Mouse (Mus musculus) spleen, adult 2 months (tissue): Measurements from ENCODE around the gene Tnni2. TPM values are rescaled to one million over a fixed set of nuclear protein-coding genes. Genes with fewer than 3 reads are reported as not detected.

Source experiments
- DNase-seq, 2 experiments: peaks; one replicate each; pipeline versions ENCODE4 v3.0.0 to v3.0.0-alpha.2; 2012 to 2021; ENCODE audit warnings: low spot score in 2 of 2, low read depth in 1 of 2
- H3K27ac ChIP-seq: fragments of 200-500 bp; 2 replicates; pipeline ENCODE4 v1.5.1; 2012; ENCODE audit warnings: low read length, inconsistent platforms; ENCODE audit not compliant: insufficient read depth
- H3K27me3 ChIP-seq: fragments of 200-500 bp; 2 replicates; pipeline ENCODE4 v1.6.1; 2012; ENCODE audit warnings: mild to moderate bottlenecking, moderate library complexity, low read length, inconsistent platforms; ENCODE audit not compliant: control insufficient read depth, insufficient read depth
- H3K36me3 ChIP-seq: fragments of 200-500 bp; 2 replicates; pipeline ENCODE4 v1.6.1; 2012; ENCODE audit warnings: mild to moderate bottlenecking, low read length, inconsistent platforms; ENCODE audit not compliant: control insufficient read depth, insufficient read depth
- H3K4me1 ChIP-seq: fragments of 200-500 bp; 2 replicates; pipeline ENCODE4 v1.6.1; 2011; ENCODE audit warnings: inconsistent platforms; ENCODE audit not compliant: control insufficient read depth, insufficient read depth, insufficient read length
- H3K4me3 ChIP-seq: fragments of 200-500 bp; 2 replicates; pipeline ENCODE4 v1.5.1; 2011; ENCODE audit warnings: mild to moderate bottlenecking, inconsistent platforms; ENCODE audit not compliant: insufficient read depth, insufficient read length; ENCODE audit errors: extremely low read depth
- CTCF ChIP-seq: fragments of 200-500 bp; IDR thresholded peaks from 2 replicates; pipeline ENCODE4 v1.5.1; 2011; ENCODE audit warnings: mild to moderate bottlenecking, inconsistent platforms; ENCODE audit not compliant: insufficient read depth, insufficient read length, insufficient replicate concordance; ENCODE audit errors: extremely low read depth
- POLR2A ChIP-seq: fragments of 200-500 bp; IDR thresholded peaks from 2 replicates; pipeline ENCODE4 v1.6.1; 2011; ENCODE audit warnings: low read depth, low read length, inconsistent platforms
- WGBS: fragments of 180-500 bp; shearing (Covaris S2); methylation state at CpG from one replicate; pipeline ENCODE4 v1.1.7; 2018; 5-methylcytosine and 5-hydroxymethylcytosine counted together
- polyA plus RNA-seq: library from polyadenylated mRNA; depleted of rRNA; stranded (reverse); fragments of >200 nt; gene quantifications from 2 replicates; pipeline ENCODE4 v1.2.3, GENCODE M21; 2012

The Tnni2 gene
- polyA plus RNA-seq, 1 experiment, result 3.9 TPM

GRCm38 (mm10) chr7:142458026-142458425 is 16.4 kb downstream of the Tnni2 start:
- Histone ChIP-seq H3K27me3 (no peaks in the 10 kb centered on the region), H3K4me1 (peaks cover 24% of the 10 kb centered on the region), H3K36me3 (no peaks in the 10 kb centered on the region), H3K27ac (peak overlapping the region; percentile 35), H3K4me3 (no peak overlapping the region)
- WGBS, result 29% methylated on average over 2 of the region's 2 CpGs
- no peak for DNase-seq
- TF ChIP-seq POLR2A (no peak), CTCF (no peak)

- TF ChIP-seq POLR2A (no peak), CTCF (no peak)
- WGBS, result 73% methylated on average over 5 of the region's 5 CpGs
- no peak overlapping the region for H3K4me3 ChIP-seq
- H3K4me1 ChIP-seq, result peaks cover 30% of the 10 kb centered on the region
- H3K27me3 ChIP-seq, result no peaks in the 10 kb centered on the region
- 0 out of 2 replicates have a peak, but pooled peaks cover 1% of the 10 kb centered on the region for H3K36me3 ChIP-seq
- DNase-seq, result no peak
- peak overlapping the region; percentile 56; the same call in 1 of the 2 replicates for H3K27ac ChIP-seq
Observed at GRCm38 (mm10) chr7:142458676-142459298, 17.2 kb downstream of the Tnni2 start.

DNA sequence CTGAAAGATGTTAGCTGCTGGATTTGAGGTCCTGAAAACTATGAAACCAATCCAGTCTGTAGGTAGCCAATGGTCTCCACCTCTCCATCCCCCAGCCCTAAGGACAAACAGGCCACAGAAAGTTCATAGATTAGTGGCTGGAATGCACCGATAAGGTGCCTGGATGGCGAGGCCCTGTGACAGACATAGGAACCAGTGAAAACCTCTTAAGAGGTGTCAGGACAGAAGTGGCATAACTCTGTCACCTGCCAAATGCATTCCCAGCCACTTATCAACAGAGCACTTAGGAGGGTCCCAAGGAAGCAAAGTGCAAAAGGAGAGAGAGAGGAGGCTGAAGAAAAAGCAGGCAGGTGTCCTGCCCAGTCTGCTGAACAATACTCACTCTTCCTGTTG is 17.7 kb downstream of the Tnni2 start:
- no peak overlapping the region for H3K4me3 ChIP-seq
- peaks cover 35% of the 10 kb centered on the region for H3K4me1 ChIP-seq
- H3K36me3 ChIP-seq, result peaks cover 5% of the 10 kb centered on the region; the same call in 1 of the 2 replicates
- H3K27me3 ChIP-seq, result no peaks in the 10 kb centered on the region
- no peak for DNase-seq
- TF ChIP-seq CTCF (no peak), POLR2A (no peak)
- WGBS, result 75% methylated on average over 2 of the region's 2 CpGs
- H3K27ac ChIP-seq, result peak overlapping the region; percentile 56

DNA sequence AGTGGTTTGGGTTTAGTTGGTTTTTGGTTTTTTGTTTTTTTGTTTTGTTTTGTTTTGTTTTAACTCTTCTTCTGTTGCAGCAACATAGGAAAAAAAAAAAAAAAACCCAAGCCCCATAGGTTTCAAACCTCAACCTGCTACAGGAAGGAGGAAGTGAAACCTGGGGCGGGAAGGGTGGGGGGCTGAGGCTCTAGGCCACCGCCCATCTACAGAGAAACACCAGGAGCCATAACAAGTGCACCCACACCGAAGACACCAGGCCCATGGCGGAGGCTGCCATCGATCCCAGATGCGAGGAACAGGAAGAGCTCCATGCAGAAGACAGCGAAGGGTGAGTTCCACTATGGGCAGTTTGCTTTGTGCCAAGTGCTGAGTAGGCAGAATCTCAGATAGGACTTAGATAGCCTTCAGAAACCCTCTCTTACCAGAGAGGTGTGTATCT is 19.0 kb downstream of the Tnni2 start, which contains the start of gene Lsp1:
TSS of gene Lsp1 (plus strand) at position 174 of the 442 bp plus-strand sequence.
- peak within 1 kb of the TSS; percentile 86 for H3K27ac ChIP-seq
- peak within 1 kb of the TSS; percentile 92 for H3K4me3 ChIP-seq
- peaks cover 44% of the 10 kb centered on the region for H3K4me1 ChIP-seq
- peak in 1 of 2 experiments; percentile 66 for DNase-seq
- no peaks in the 10 kb centered on the region for H3K27me3 ChIP-seq
- TF ChIP-seq CTCF (no peak), POLR2A (peak; percentile 72)
- WGBS, result 4% methylated on average over 7 of the region's 7 CpGs
- peaks cover 5% of the 10 kb centered on the region; the same call in 1 of the 2 replicates for H3K36me3 ChIP-seq

- H3K4me1 ChIP-seq, result peaks cover 46% of the 10 kb centered on the region
- DNase-seq, result peak in 1 of 2 experiments; percentile 51
- peak overlapping the region; percentile 92 for H3K4me3 ChIP-seq
- H3K27ac ChIP-seq, result peak overlapping the region; percentile 86
- H3K36me3 ChIP-seq, result peaks cover 7% of the 10 kb centered on the region; the same call in 1 of the 2 replicates
- WGBS, result 12% methylated on average over 2 of the region's 2 CpGs
- H3K27me3 ChIP-seq, result no peaks in the 10 kb centered on the region
- TF ChIP-seq POLR2A, result no peak
- no peak for TF ChIP-seq CTCF
Observed at GRCm38 (mm10) chr7:142461446-142461845, 19.8 kb downstream of the Tnni2 start.

GRCm38 (mm10) chr7:142462190-142462589 is 20.6 kb downstream of the Tnni2 start:
- DNase-seq, result no peak
- peak overlapping the region; percentile 92 for H3K4me3 ChIP-seq
- H3K36me3 ChIP-seq, result peaks cover 7% of the 10 kb centered on the region; the same call in 1 of the 2 replicates
- 13% methylated on average over 6 of the region's 6 CpGs for WGBS
- no peaks in the 10 kb centered on the region for H3K27me3 ChIP-seq
- TF ChIP-seq CTCF, result no peak
- TF ChIP-seq POLR2A, result no peak
- H3K4me1 ChIP-seq, result peaks cover 46% of the 10 kb centered on the region
- peak overlapping the region; percentile 86 for H3K27ac ChIP-seq

GRCm38 (mm10) chr7:142462594-142463078 is 21.0 kb downstream of the Tnni2 start:
- DNase-seq, result no peak
- 14% methylated on average over 4 of the region's 4 CpGs for WGBS
- Histone ChIP-seq H3K36me3 (peaks cover 7% of the 10 kb centered on the region; the same call in 1 of the 2 replicates), H3K27me3 (no peaks in the 10 kb centered on the region), H3K4me3 (peak overlapping the region; percentile 92), H3K27ac (peak overlapping the region; percentile 86), H3K4me1 (peaks cover 43% of the 10 kb centered on the region)
- no peak for TF ChIP-seq POLR2A
- no peak for TF ChIP-seq CTCF
